Mouse (Mus musculus) bone marrow macrophage, adult 2 months (primary cell): ENCODE measurements around the gene A030003K21Rik. TPM values are rescaled to one million over a fixed set of nuclear protein-coding genes. Genes with fewer than 3 reads are reported as not detected.

Experiments used
- H3K27ac ChIP-seq: 2 replicates; pipeline ENCODE4 v1.5.1; 2012; ENCODE audit warnings: low read depth, low read length; ENCODE audit not compliant: insufficient read depth
- H3K4me1 ChIP-seq: 2 replicates; pipeline ENCODE4 v1.6.1; 2012; ENCODE audit warnings: low read length; ENCODE audit not compliant: control insufficient read depth, insufficient read depth
- H3K4me3 ChIP-seq: 2 replicates; pipeline ENCODE4 v1.5.1; 2012; ENCODE audit warnings: mild to moderate bottlenecking, low read length, moderate library complexity; ENCODE audit not compliant: insufficient read depth
- CTCF ChIP-seq: IDR thresholded peaks from 2 replicates; pipeline ENCODE4 v1.5.1; 2012; ENCODE audit warnings: low read depth, mild to moderate bottlenecking, low read length, moderate library complexity
- POLR2A ChIP-seq: IDR thresholded peaks from 2 replicates; pipeline ENCODE4 v1.6.1; 2012; ENCODE audit warnings: mild to moderate bottlenecking, low read depth, low read length, borderline replicate concordance
- polyA plus RNA-seq: library from polyadenylated mRNA; stranded (reverse); fragments of >200 nt; gene quantifications from 2 replicates; pipeline ENCODE4 v1.2.4, GENCODE M21; 2012; ENCODE audit not compliant: missing spikeins, insufficient read depth, insufficient read length

A030003K21Rik gene
- polyA plus RNA-seq, 1 experiment, result not detected

DNA sequence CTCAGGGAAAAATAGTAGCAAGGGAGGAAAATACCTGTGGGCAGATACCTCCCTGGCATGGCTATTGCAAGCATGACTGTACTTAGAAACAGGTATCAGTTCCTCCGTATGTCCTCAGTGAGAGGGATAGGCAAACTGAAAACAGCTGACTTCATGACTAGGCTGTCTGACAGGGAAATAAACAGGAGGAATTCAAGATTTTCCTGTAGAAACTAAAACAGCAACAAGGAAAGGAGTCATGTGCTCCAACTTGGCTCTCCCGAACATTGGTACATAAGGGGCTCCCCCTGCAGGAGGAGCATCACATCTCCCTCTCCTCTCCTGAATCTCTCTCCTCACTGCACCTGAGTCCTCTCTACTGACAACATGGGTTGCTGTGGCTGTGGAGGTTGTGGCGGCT, 30.2 kb downstream of the A030003K21Rik start, which contains the start of gene A030005L19Rik:
TSS of gene A030005L19Rik (plus strand) at position 301 of the 400 bp plus-strand sequence.
- Histone ChIP-seq H3K4me1 (peaks cover 10% of the 10 kb centered on the region), H3K4me3 (no peak within 1 kb of the TSS), H3K27ac (no peak within 1 kb of the TSS)
- TF ChIP-seq CTCF (no peak), POLR2A (no peak)

DNA sequence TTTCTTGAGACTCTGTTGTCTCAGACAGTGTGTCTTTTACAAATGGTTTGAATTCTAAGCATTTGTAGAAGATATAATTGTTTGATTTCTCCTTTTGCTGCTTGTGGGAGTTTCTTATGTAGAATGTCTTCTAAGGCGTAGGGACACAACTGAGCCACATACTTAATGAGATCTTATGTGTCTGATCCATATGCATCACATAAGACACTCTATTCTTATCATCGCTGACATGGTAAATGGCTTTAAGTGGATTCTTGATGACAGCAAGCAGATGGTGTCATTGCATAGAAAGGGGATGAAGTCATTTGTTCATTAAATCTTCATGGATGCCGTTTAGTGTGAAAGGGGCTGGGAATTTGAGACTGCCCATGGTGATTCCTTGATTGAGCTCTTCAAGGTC, 37.3 kb downstream of the A030003K21Rik start:
- no peak overlapping the region for H3K27ac ChIP-seq
- TF ChIP-seq POLR2A (no peak), CTCF (no peak)
- no peak overlapping the region for H3K4me3 ChIP-seq
- H3K4me1 ChIP-seq, result peaks cover 6% of the 10 kb centered on the region

DNA sequence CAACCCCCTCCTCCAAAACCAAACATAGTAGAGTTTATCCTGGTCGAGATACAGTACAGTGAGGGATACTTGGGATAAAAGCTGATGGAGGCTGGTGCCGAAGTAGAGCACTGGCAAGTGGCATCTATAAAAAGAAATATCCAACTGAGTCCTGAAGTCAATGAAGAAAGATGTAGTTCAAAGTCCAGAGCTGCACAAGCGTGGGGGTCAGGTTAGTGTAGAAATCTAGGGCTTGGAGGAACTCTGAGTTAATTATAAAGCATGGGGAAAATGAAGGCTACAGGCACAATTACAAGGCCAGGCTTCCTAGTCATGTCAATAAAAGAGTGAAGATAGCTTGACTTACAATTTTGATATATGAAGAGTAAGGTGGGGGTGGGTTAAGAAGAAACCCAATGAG, 42.0 kb downstream of the A030003K21Rik start:
- Histone ChIP-seq H3K4me1 (no peaks in the 10 kb centered on the region), H3K27ac (no peak overlapping the region), H3K4me3 (no peak overlapping the region)
- TF ChIP-seq CTCF, result no peak
- TF ChIP-seq POLR2A, result no peak

DNA sequence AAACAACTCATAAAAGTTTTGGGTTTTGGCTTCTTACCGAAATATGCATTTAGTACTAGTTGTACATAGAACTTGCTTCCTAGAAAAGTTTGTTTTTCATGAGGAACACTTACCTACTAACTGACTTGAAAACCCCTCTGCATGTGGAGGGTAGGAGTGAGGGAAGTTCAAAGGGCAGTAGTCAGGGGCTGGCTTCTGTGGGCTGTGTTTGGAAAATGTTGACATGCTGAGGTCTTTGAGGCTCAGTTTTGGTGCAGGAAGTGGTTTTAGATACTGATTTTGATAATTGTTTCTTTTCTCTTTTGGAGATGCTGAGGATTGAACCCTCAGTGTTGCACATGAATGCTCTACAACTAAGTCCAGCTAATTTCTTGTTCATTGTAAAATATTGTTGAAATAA, 42.6 kb downstream of the A030003K21Rik start:
- H3K4me1 ChIP-seq, result no peaks in the 10 kb centered on the region
- H3K4me3 ChIP-seq, result no peak overlapping the region
- TF ChIP-seq CTCF (no peak), POLR2A (no peak)
- no peak overlapping the region for H3K27ac ChIP-seq

DNA sequence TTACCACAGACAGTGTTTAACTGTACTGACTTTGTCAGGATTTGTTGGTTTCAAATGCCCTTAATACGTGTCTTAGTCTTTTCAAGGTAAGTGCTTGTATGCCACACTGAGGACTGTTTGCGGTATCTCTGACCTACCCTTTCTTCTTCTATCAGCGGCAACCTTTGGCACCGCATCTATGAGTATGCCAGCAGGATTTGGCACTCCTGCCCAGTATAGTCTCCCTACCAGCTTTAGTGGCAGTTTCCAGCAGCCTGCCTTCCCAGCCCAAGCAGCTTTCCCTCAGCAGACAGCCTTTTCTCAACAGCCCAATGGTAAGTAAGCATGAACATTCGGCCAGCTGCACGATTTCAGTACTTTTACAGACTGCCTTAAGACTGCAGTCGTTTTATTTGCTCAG, 49.9 kb downstream of the A030003K21Rik start:
- Histone ChIP-seq H3K4me3 (no peak overlapping the region), H3K4me1 (no peaks in the 10 kb centered on the region), H3K27ac (no peak overlapping the region)
- no peak for TF ChIP-seq POLR2A
- TF ChIP-seq CTCF, result no peak

Other genes with a start within 250 kb of the A030003K21Rik start
- gene Mff, start 218.5 kb downstream of the A030003K21Rik start, polyA plus RNA-seq, result 109 and 112 TPM in 2 replicates
- not detected in 2 replicates for gene Tm4sf20, start 174.9 kb downstream of the A030003K21Rik start, polyA plus RNA-seq
- gene Gm47791, start 172.1 kb downstream of the A030003K21Rik start, polyA plus RNA-seq, result not detected in 2 replicates
- 31.8 and 38.3 TPM in 2 replicates for gene Agfg1, start 103.9 kb downstream of the A030003K21Rik start, polyA plus RNA-seq
- gene A030005L19Rik, start 30.1 kb downstream of the A030003K21Rik start, polyA plus RNA-seq, result 1.6 and 2.0 TPM in 2 replicates
- not detected in 2 replicates for gene A030014E15Rik, start 18.5 kb downstream of the A030003K21Rik start, polyA plus RNA-seq
- not detected in 2 replicates for gene Gm6217, start 12.0 kb downstream of the A030003K21Rik start, polyA plus RNA-seq
- not detected in 2 replicates for gene Gm7544, start 12.6 kb upstream of the A030003K21Rik start, polyA plus RNA-seq
- gene Gm47955, start 16.9 kb upstream of the A030003K21Rik start, polyA plus RNA-seq, result not detected in 2 replicates
- not detected in 2 replicates for gene Gm47959, start 57.2 kb upstream of the A030003K21Rik start, polyA plus RNA-seq
- not detected in 2 replicates for gene Slc19a3, start 95.1 kb upstream of the A030003K21Rik start, polyA plus RNA-seq
- gene Krtap28-10, start 99.1 kb upstream of the A030003K21Rik start, polyA plus RNA-seq, result not detected in 2 replicates
- not detected in 2 replicates for gene Gm47969, start 101.5 kb upstream of the A030003K21Rik start, polyA plus RNA-seq
- not detected in 2 replicates for gene A030005K14Rik, start 116.0 kb upstream of the A030003K21Rik start, polyA plus RNA-seq
- gene Krtap28-13, start 117.5 kb upstream of the A030003K21Rik start, polyA plus RNA-seq, result not detected in 2 replicates
- not detected in 2 replicates for gene Ccl20, start 173.4 kb upstream of the A030003K21Rik start, polyA plus RNA-seq
- gene Daw1, start 216.4 kb upstream of the A030003K21Rik start, polyA plus RNA-seq, result not detected in 2 replicates